Mouse (Mus musculus): Measurements from ENCODE around the gene Capn2.
A peak's percentile ranks its signal among the peaks of the same experiment; 100 is the strongest.

DNA sequence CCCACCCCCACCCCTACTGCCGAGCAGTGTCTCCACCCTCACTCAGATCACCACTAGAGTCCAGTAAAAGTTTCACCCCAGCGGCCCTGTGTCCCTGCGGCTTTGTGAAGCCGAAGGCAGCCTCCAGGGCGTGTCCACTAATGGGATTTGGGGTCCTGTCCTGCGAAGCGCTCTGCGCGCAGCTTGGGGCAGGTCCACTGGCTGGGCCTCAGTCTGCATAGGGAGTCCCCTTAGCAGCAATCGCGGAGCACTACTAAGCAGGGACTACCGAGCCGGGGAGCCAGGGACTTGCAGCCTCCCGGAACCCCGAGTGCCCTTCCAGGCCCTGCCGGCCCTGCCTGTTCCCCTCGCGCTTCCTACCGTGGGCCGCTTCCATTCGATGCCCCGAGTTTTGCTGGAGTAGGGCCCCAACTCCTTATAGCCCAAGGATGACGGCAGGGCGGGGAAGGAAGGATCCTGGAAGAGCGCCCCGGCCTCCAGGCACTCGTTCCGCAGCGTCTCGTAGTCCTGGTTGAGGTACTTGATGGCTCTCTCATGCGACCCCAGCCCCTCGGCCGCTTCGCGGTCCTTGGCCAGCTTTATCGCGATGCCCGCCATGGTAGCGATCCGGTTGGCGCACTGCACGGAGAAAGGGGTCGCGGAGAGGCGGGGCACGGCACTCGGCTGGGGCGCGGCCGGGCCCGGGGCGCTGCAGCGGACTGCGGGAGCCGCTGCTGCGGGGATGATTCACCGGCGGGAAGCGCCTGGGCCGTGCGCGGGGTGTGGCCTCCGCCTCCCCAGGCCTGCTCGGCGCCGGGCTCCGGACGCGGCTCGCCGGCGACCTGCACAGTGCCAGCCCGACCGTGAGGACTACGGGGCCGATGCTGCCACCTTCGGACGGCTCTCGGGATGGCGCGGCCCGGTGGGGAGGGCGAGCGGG, at the start of gene Capn2:
- TF ChIP-seq CTCF (IDR thresholded peaks at IDR 0.05; ENCODE audit: borderline replicate concordance, insufficient read depth, low read depth, low read length) (peak; percentile 62), POLR2A (IDR thresholded peaks at IDR 0.05; ENCODE audit: borderline replicate concordance, insufficient read depth, low read length) (0 out of 2 replicates have a peak, but pooled peaks have one; percentile 29)

Data from cerebellum, adult 2 months (tissue).